Mouse (Mus musculus): Measurements from ENCODE around the gene Abhd6.
"Not testable (repeated sequence)": the region's sequence is repeated elsewhere in the genome, so short reads cannot be mapped to it uniquely, and the experiment has no call there.

Abhd6 gene

GRCm38 (mm10) chr14:7999030-7999429 is 3.7 kb upstream of the Abhd6 start:
- DNase-seq (ENCODE audit: low spot score in 2 of 2), result no peak

GRCm38 (mm10) chr14:7999435-7999834 is 3.3 kb upstream of the Abhd6 start:
- no peak for DNase-seq (ENCODE audit: low spot score in 2 of 2)

GRCm38 (mm10) chr14:8000247-8000646 is 2.5 kb upstream of the Abhd6 start:
- no peak for DNase-seq (ENCODE audit: low spot score in 2 of 2)

- no peak for DNase-seq (ENCODE audit: low spot score in 2 of 2)
Measured at GRCm38 (mm10) chr14:8000831-8001685, 1.6 kb upstream of the Abhd6 start.

- DNase-seq (ENCODE audit: low spot score in 2 of 2), result peak in 1 of 2 experiments; percentile 18
Measured at GRCm38 (mm10) chr14:8003093-8003670, 480 bp downstream of the Abhd6 start.

GRCm38 (mm10) chr14:8003727-8004670 is 1.3 kb downstream of the Abhd6 start:
- no peak for DNase-seq (ENCODE audit: low spot score in 2 of 2)

GRCm38 (mm10) chr14:8006061-8006460 is 3.4 kb downstream of the Abhd6 start:
- DNase-seq (ENCODE audit: low spot score in 2 of 2), result not testable (repeated sequence)

GRCm38 (mm10) chr14:8007084-8007483 is 4.4 kb downstream of the Abhd6 start:
- no peak for DNase-seq (ENCODE audit: low spot score in 2 of 2)

- no peak for DNase-seq (ENCODE audit: low spot score in 2 of 2)
Measured at GRCm38 (mm10) chr14:8007486-8007885, 4.8 kb downstream of the Abhd6 start.

GRCm38 (mm10) chr14:8007923-8008322 is 5.2 kb downstream of the Abhd6 start:
- DNase-seq (ENCODE audit: low spot score in 2 of 2), result no peak

- no peak for DNase-seq (ENCODE audit: low spot score in 2 of 2)
Measured at GRCm38 (mm10) chr14:8011297-8011696, 8.6 kb downstream of the Abhd6 start.

GRCm38 (mm10) chr14:8011938-8012337 is 9.2 kb downstream of the Abhd6 start:
- DNase-seq (ENCODE audit: low spot score in 2 of 2), result no peak

GRCm38 (mm10) chr14:8015756-8016155 is 13.1 kb downstream of the Abhd6 start:
- no peak for DNase-seq (ENCODE audit: low spot score in 2 of 2)

GRCm38 (mm10) chr14:8016276-8016675 is 13.6 kb downstream of the Abhd6 start:
- peak; percentile 49 to 61 for DNase-seq (ENCODE audit: low spot score in 2 of 2)

- no peak for DNase-seq (ENCODE audit: low spot score in 2 of 2)
Measured at GRCm38 (mm10) chr14:8016951-8017350, 14.2 kb downstream of the Abhd6 start.

GRCm38 (mm10) chr14:8020011-8020410 is 17.3 kb downstream of the Abhd6 start:
- DNase-seq (ENCODE audit: low spot score in 2 of 2), result no peak

GRCm38 (mm10) chr14:8020546-8020945 is 17.8 kb downstream of the Abhd6 start:
- no peak for DNase-seq (ENCODE audit: low spot score in 2 of 2)

- DNase-seq (ENCODE audit: low spot score in 2 of 2), result no peak
Measured at GRCm38 (mm10) chr14:8024469-8024868, 21.8 kb downstream of the Abhd6 start.

GRCm38 (mm10) chr14:8024936-8025335 is 22.2 kb downstream of the Abhd6 start:
- no peak for DNase-seq (ENCODE audit: low spot score in 2 of 2)

- DNase-seq (ENCODE audit: low spot score in 2 of 2), result no peak
Measured at GRCm38 (mm10) chr14:8026769-8027531, 24.2 kb downstream of the Abhd6 start.

GRCm38 (mm10) chr14:8028086-8028485 is 25.4 kb downstream of the Abhd6 start:
- no peak for DNase-seq (ENCODE audit: low spot score in 2 of 2)
